In genomic region chr12:33308668-33309067, GRCm38 (mm10) we compare ENCODE assay signal across 16 mouse cellular contexts.
"Had no signal": no experiment of that assay in that cellular context is flagged by ENCODE, and none has a peak within 500 bp of the region (broad histone marks: within the 10 kb centered on the region; RNA-seq: fewer than 3 reads in every experiment).

No protein-coding gene starts in this region.

- ATAC-seq: intestine, embryonic 16.5 days; midbrain, embryonic 15.5 days had no signal

- H3K9ac ChIP-seq: kidney, embryonic 15.5 days; limb, embryonic 13.5 days; midbrain, embryonic 15.5 days; neural tube, embryonic 12.5 days had no signal

- H3K9me3 ChIP-seq: kidney, embryonic 15.5 days; limb, embryonic 13.5 days; midbrain, embryonic 15.5 days; neural tube, embryonic 12.5 days had no signal

- H3K27ac ChIP-seq: kidney, embryonic 15.5 days; limb, embryonic 13.5 days; midbrain, embryonic 15.5 days; neural tube, embryonic 12.5 days had no signal

- DNase-seq: kidney, adult 2 months; kidney, postnatal 25 days; layer of hippocampus, adult 9-11 months; left cerebral cortex, postnatal 4 days; lung, adult 18-20 months; retina, postnatal 1 day; right cerebral cortex, postnatal 4 days; spleen, adult 18-20 months; thymus, adult 2 months; thymus, postnatal 36 days had no signal

- H3K27me3 ChIP-seq: kidney, embryonic 15.5 days; midbrain, embryonic 15.5 days had no signal

- H3K36me3 ChIP-seq: kidney, embryonic 15.5 days; limb, embryonic 13.5 days; midbrain, embryonic 15.5 days; neural tube, embryonic 12.5 days had no signal

- H3K4me3 ChIP-seq: kidney, embryonic 15.5 days; limb, embryonic 13.5 days; midbrain, embryonic 15.5 days; neural tube, embryonic 12.5 days had no signal

- H3K4me2 ChIP-seq: kidney, embryonic 15.5 days; limb, embryonic 13.5 days; midbrain, embryonic 11.5 days; midbrain, embryonic 15.5 days; neural tube, embryonic 12.5 days had no signal

- H3K4me1 ChIP-seq: neural tube, embryonic 12.5 days had no signal
